Mouse (Mus musculus) spleen, postnatal 36 days (tissue): ENCODE data around the gene Osbpl5.
"Not testable (repeated sequence)": the region's sequence is repeated elsewhere in the genome, so short reads cannot be mapped to it uniquely, and the experiment has no call there.

ENCODE experiments used
- DNase-seq, 2 experiments: peaks; one replicate each; pipeline ENCODE4 v3.0.0; 2022; ENCODE audit warnings: low spot score in 2 of 2, mixed read lengths in 1 of 2

The Osbpl5 gene

GRCm38 (mm10) chr7:143649034-143649768 lies 107.6 kb downstream of the Osbpl5 start, which contains the start of gene Tnfrsf22:
Gene Tnfrsf22, minus strand, starts transcription at chr7:143649661.
- peak; percentile 84 to 85 for DNase-seq

GRCm38 (mm10) chr7:143643949-143644348 lies 112.8 kb downstream of the Osbpl5 start:
- DNase-seq: not testable (repeated sequence)
